9 mouse cellular contexts compared by ENCODE assay signal in the genomic region with DNA sequence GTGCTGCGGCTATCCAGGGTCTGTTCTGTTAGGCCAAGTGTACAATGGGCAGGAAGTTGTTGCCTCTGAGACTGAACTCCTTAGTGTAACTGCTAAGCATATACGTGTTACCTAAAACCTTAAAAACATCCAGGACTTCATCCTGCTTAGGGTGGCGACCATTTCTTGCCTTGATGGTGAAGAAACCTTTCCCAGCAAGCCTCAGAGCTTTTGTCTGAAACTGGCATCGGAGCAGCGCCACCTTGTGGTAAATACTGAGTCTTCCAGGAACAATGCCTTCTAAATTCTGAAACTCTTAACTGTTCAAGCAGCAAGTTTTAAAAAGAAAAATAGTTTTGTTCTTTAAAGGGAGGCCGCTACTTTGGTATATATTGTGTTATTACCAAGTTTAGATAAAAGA.
DNase-seq lines count a peak whose midpoint lies in the region; ATAC-seq and TF ChIP-seq lines count a peak whose summit lies in the region.
"Had no signal": no experiment of that assay in that cellular context is flagged by ENCODE, and none has a peak within 500 bp of the region (broad histone marks: within the 10 kb centered on the region; RNA-seq: fewer than 3 reads in every experiment).

No protein-coding gene starts in this region.

- H3K4me1 ChIP-seq in bone marrow, adult 2 months (ENCODE audit: control insufficient read depth, insufficient read depth, low read length), result no peaks in the 10 kb centered on the region; the same call in 1 of the 2 replicates
- peaks cover 26% of the 10 kb centered on the region for H3K4me1 ChIP-seq in forebrain, embryonic 10.5 days
- peaks cover 7% of the 10 kb centered on the region for H3K4me1 ChIP-seq in kidney, postnatal 0 days (replicated peaks; ENCODE audit: insufficient read depth, low read length)
- peaks cover 13% of the 10 kb centered on the region; the same call in 1 of the 2 replicates for H3K4me1 ChIP-seq in lung, postnatal 0 days (ENCODE audit: insufficient read depth, low read depth, low read length)

- TF ChIP-seq EP300 in lung, postnatal 0 days (IDR thresholded peaks at IDR 0.05), result no peak

- peaks cover 5% of the 10 kb centered on the region for H3K36me3 ChIP-seq in forebrain, embryonic 10.5 days (replicated peaks)
- H3K36me3 ChIP-seq in kidney, postnatal 0 days (ENCODE audit: insufficient read depth, low read length), result no peaks in the 10 kb centered on the region
- no peaks in the 10 kb centered on the region for H3K36me3 ChIP-seq in lung, postnatal 0 days (ENCODE audit: insufficient read depth, low read length)
- H3K36me3 ChIP-seq: stomach, embryonic 15.5 days had no signal

- TF ChIP-seq CTCF in gastrocnemius, adult 2 months (IDR thresholded peaks at IDR 0.05), result peak; percentile 84
- TF ChIP-seq CTCF in bone marrow, adult 2 months (IDR thresholded peaks at IDR 0.05; ENCODE audit: control insufficient read depth, insufficient read depth, low read length), result peak; percentile 51
- peak; percentile 86 for TF ChIP-seq CTCF in kidney, postnatal 0 days (IDR thresholded peaks at IDR 0.05; ENCODE audit: low read depth)
- peak; percentile 83 for TF ChIP-seq CTCF in lung, postnatal 0 days (IDR thresholded peaks at IDR 0.05)

- 0 out of 2 replicates have a peak overlapping the region, but pooled peaks have one; percentile 32 for H3K27ac ChIP-seq in gastrocnemius, adult 2 months
- no peak overlapping the region for H3K27ac ChIP-seq in bone marrow, adult 2 months (ENCODE audit: control insufficient read depth, insufficient read depth, low read depth, low read length, poor library complexity)
- no peak overlapping the region for H3K27ac ChIP-seq in forebrain, embryonic 10.5 days
- H3K27ac ChIP-seq in kidney, postnatal 0 days, result no peak overlapping the region
- H3K27ac ChIP-seq in lung, postnatal 0 days (ENCODE audit: low read length), result 0 out of 2 replicates have a peak overlapping the region, but pooled peaks have one; percentile 11
- H3K27ac ChIP-seq: stomach, embryonic 15.5 days had no signal

- TF ChIP-seq POLR2A in bone marrow, adult 2 months (IDR thresholded peaks at IDR 0.05; ENCODE audit: borderline replicate concordance, control insufficient read depth, low read depth, low read length), result no peak

- 32% methylated on average over 6 of the region's 6 CpGs for WGBS in bone marrow, adult 2 months
- WGBS in forebrain, embryonic 10.5 days, result 36% methylated on average over 6 of the region's 6 CpGs
- WGBS in kidney, postnatal 0 days, result 36% methylated on average over 6 of the region's 6 CpGs
- 34% methylated on average over 6 of the region's 6 CpGs for WGBS in lung, postnatal 0 days

- peak; percentile 64 for DNase-seq in gastrocnemius, adult 2 months
- no peak for DNase-seq in gastrocnemius, adult 8-10 months (ENCODE audit: low spot score in 2 of 2)
- DNase-seq in CD4-positive helper T cell, adult 2 months (ENCODE audit: low read depth, low spot score), result peak; percentile 57
- peak; percentile 58 for DNase-seq in forebrain, embryonic 10.5 days (ENCODE audit: extremely low spot score, low spot score)
- peak; percentile 88 for DNase-seq in kidney, postnatal 0 days (ENCODE audit: low spot score)
- DNase-seq in lung, postnatal 0 days (ENCODE audit: low spot score), result peak; percentile 81
- peak; percentile 51 to 75 for DNase-seq in right cerebral cortex, postnatal 10 days (ENCODE audit: low spot score in 2 of 2)

- H3K9ac ChIP-seq in kidney, postnatal 0 days (ENCODE audit: low read depth, low read length), result no peak overlapping the region
- no peak overlapping the region for H3K9ac ChIP-seq in lung, postnatal 0 days (replicated peaks; ENCODE audit: low read depth)

- no peaks in the 10 kb centered on the region for H3K9me3 ChIP-seq in forebrain, embryonic 10.5 days
- H3K9me3 ChIP-seq in kidney, postnatal 0 days (replicated peaks; ENCODE audit: low read length), result no peaks in the 10 kb centered on the region
- no peaks in the 10 kb centered on the region for H3K9me3 ChIP-seq in lung, postnatal 0 days (ENCODE audit: low read length)
- H3K9me3 ChIP-seq: stomach, embryonic 15.5 days had no signal

- H3K4me3 ChIP-seq in gastrocnemius, adult 2 months, result no peak overlapping the region
- H3K4me3 ChIP-seq in bone marrow, adult 2 months (replicated peaks; ENCODE audit: control insufficient read depth, low read depth, low read length), result no peak overlapping the region
- no peak overlapping the region for H3K4me3 ChIP-seq in forebrain, embryonic 10.5 days
- H3K4me3 ChIP-seq in kidney, postnatal 0 days (replicated peaks; ENCODE audit: low read depth, low read length), result no peak overlapping the region
- H3K4me3 ChIP-seq in lung, postnatal 0 days (ENCODE audit: low read depth, low read length), result no peak overlapping the region
- H3K4me3 ChIP-seq: stomach, embryonic 15.5 days had no signal

- H3K27me3 ChIP-seq in forebrain, embryonic 10.5 days (ENCODE audit: poor library complexity, severe bottlenecking), result no peaks in the 10 kb centered on the region
- H3K27me3 ChIP-seq in kidney, postnatal 0 days (ENCODE audit: insufficient read depth, low read length), result no peaks in the 10 kb centered on the region
- no peaks in the 10 kb centered on the region for H3K27me3 ChIP-seq in lung, postnatal 0 days (replicated peaks; ENCODE audit: insufficient read depth, low read length)
- H3K27me3 ChIP-seq: stomach, embryonic 15.5 days had no signal

- ATAC-seq in kidney, postnatal 0 days (replicated peaks; ENCODE audit: low FRiP score, low read depth), result no peak
- ATAC-seq in lung, postnatal 0 days, result peak; percentile 18; the same call in 1 of the 2 replicates

- H3K4me2 ChIP-seq in kidney, postnatal 0 days (ENCODE audit: low read length), result no peak overlapping the region
- no peak overlapping the region for H3K4me2 ChIP-seq in lung, postnatal 0 days (replicated peaks; ENCODE audit: low read depth, low read length)
- H3K4me2 ChIP-seq: stomach, embryonic 15.5 days had no signal

- intact Hi-C loops in gastrocnemius, adult 2 months (cut with DNase I), result loop anchor here (5.0 to 10.0 kb wide), 4 partner anchors 68 to 669 kb away; a partner anchor contains a TSS

Comparison
In these comparisons a context has a peak if more than half of its experiments do, and no peak if none do; other contexts are left out.
1. DNase-seq: peak in gastrocnemius, adult 2 months (single experiment), CD4-positive helper T cell, adult 2 months (single experiment), forebrain, embryonic 10.5 days (single experiment), kidney, postnatal 0 days (single experiment), lung, postnatal 0 days (single experiment) and right cerebral cortex, postnatal 10 days (2 of 2); none in gastrocnemius, adult 8-10 months (0 of 2).
2. H3K27ac ChIP-seq: peak in gastrocnemius, adult 2 months (single experiment) and lung, postnatal 0 days (single experiment); none in bone marrow, adult 2 months (single experiment), forebrain, embryonic 10.5 days (single experiment) and kidney, postnatal 0 days (single experiment).
3. Peak in every context shown above with its lines, with median percentiles within 50 percentile points of each other: CTCF ChIP-seq.